Mouse (Mus musculus): ENCODE data around the gene 1700067K01Rik.

1700067K01Rik gene

DNA sequence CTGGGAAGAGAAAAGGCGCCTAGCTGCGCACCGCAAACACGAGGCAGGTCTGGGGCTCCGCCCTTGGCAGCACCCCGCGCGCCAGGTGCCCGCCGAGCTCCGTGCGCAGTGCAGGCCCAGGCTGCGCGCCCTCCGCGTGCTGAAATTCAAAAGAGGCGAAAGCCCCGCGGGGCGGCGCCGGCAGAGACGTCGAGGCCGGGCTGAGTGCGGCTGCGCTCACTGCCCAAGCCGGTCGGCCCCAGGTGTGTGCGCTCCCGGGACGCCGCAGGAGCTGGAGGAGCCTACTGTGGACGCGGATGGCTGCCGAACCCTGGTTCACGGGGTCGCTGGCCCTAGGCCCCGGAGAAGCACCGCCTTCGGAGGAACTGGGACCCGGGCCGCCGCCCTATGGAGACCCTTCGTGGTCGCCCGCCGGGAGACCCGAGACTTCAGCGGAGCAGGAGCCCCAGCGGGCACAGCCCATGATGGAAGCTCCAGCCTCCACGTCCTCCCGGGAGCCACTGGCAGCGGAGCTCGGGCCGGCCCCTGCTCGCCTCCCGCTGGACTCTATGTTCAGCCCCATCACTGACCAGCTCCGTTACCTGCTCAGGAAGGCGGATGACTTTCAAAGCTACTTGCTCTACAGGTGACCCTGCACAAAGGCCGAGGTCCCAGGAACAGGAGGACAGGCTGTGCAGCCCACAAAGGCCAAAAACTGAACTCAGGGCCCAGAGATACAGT lies at the start of gene 1700067K01Rik:
Gene 1700067K01Rik, plus strand, starts transcription at position 222 of the 720 bp plus-strand sequence.
- in situ Hi-C loops (cut with MboI, MseI), result no loop called here

DNA sequence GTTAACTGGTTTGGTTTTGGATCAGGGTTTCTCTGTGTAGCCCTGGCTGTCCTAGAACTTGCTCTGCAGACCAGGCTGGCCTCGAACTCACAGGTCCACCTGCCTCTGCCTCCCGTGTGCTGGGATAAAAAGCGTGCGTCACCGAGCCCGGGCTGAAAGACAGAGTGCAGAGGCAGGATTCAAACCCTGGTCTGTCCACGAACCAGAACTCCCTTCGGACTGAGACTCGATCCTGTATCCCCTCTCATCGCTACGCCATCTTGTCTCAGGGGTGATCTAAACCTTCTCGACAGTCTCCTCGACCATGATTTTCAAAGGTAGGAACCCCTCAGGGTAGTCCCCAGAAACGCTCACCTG lies 46.6 kb upstream of the 1700067K01Rik start:
- in situ Hi-C loops (cut with MboI, MseI), result no loop called here

DNA sequence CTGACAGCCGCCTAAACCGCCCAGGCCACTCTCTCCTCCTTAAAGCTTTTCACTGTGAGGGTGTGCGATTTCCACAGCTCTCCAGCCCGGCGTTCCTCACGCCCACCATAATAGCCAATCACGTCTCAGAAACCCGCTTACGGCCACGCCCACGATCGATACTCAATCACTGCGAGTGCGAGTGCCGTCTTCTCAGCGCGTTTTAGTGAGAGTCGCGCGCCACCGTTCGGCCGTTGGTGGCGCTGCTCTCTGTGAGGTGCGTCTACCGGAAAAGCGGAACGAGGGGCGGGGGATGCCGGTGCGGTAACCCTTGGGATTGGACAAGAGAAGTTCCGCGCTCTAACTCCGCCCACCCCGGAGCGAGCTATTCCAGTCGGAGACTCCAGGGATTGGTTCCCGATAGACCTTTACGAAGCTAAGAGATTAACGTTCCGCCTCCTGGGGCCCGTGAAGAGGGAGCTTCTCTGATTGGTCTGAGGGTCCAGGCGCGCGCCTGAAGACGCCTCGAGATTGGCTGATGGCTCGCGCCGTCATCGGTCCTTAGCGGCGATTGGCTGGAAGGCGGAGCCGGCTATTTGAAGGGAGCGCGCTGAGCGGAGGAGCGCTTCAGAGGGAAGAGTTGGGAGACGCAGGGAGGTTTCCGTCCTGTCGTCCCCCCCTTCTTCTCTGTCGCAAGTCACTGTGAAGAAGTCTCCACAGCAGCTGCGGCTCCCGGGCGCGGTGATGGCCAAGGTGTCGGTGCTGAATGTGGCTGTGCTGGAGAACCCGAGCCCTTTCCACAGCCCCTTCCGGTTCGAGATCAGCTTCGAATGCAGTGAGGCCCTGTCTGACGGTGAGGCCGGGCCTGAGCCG lies 46.0 kb upstream of the 1700067K01Rik start, which contains the start of the genes Gm10644 and Asf1b:
Gene Gm10644, minus strand, starts transcription at position 100 of the 852 bp plus-strand sequence.
Gene Asf1b, plus strand, starts transcription at position 402 of the 852 bp plus-strand sequence.
- in situ Hi-C loops (cut with MboI, MseI), result no loop called here

DNA sequence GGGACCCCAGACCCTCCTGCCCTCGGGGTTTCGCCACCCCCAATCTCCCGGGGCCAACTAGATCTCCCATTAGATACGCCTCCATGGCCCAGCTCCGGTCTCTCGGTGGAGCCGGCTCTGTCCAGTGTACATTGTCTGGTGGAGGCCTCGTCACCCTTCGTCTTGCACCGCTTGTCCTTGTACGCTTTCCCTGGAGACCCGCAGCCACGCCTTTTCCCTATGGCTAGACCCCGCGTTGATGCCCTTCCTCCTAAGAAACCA lies 45.4 kb upstream of the 1700067K01Rik start:
- in situ Hi-C loops (cut with MboI, MseI), result no loop called here

DNA sequence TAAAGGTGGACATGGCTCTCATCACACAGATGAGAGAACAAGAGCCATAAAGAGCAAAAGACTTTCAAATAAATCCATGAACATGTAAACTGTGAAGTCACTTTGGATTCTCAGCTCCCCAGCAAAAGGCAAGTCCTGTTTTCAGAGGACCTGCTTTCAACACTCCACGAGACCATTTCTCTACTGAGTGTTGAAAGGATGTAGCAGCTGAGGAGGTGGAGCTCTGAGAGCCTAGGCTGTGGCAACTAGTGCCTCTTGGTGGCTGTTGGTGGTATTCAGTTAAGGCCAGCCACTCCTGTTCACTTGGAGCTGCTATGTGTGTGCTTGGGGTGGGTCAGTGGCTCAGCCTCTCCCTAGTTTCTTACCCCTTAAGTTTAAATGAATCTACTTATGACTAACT lies 44.5 kb upstream of the 1700067K01Rik start:
- in situ Hi-C loops (cut with MboI, MseI), result no loop called here

DNA sequence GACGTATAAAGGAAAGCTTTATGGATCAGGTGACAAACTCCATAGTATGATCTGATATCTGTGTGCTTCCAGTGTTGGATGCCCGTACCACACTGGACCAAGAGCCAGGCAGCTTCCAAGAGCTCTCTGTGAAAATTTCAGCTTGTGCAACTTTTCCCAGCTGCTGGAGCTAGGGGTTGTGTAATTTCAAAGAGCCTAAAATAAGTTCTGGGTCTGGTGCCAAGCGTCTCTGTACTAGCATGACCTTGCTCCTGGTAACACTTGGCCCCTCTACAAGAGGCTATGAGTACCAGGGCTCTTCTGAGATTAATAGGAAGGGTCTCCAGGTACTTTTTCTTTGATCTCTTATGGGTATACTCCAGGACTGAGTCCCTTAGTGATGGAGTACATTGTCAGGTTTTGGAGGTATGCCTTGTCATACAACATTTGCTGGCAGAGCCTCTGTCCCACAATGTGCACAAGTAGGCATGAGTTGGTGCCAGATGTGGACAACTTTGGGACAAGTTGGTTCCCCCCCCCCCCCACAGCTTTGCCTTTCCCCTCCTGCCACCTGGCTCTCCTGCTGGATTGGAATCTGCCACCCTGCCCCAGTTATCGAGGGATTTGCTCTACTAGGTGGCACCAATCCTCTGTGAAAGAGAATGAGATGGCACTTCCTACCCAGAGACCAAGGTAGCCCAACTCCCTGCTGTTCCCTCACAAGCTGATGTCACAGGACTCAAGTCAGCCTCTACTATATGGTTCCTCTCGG lies 37.1 kb upstream of the 1700067K01Rik start:
- in situ Hi-C loops (cut with MboI, MseI), result no loop called here

DNA sequence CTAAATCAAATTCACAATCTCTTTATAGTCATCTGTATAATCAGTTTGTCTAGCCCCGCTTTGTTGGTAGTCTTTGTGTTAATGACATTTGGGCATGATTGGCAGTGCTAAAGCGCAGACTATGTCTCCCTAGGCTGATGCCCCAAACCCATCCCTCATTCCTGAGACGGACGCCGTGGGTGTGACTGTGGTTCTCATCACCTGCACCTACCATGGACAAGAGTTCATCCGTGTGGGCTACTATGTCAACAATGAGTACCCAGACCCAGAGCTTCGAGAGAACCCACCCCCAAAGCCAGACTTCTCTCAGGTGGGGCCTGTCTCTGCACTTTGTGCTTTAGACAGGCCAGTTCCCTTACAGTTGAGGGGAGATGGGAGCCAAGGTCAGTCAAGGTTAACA lies 33.6 kb upstream of the 1700067K01Rik start:
- in situ Hi-C loops (cut with MboI, MseI), result no loop called here

DNA sequence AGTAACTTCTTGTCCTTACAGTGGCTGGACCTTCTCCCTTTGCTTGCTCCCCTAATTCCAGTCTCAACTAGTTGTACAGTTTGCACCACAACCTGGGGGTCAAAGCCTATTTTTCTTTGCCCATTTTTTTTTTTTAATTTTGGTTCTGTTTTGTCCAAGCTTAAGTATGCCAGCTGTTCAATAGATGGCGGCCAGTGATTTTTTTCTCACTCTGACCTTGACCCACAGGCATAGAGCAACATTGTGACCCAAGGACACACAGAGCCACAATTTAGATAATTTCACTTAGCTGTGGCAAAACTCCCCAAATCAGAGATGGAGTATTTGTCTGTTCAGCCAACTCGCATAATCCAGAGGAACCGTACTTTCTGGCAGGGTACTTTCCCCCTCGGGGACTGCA lies 30.2 kb upstream of the 1700067K01Rik start:
- in situ Hi-C loops (cut with MboI, MseI), result no loop called here

DNA sequence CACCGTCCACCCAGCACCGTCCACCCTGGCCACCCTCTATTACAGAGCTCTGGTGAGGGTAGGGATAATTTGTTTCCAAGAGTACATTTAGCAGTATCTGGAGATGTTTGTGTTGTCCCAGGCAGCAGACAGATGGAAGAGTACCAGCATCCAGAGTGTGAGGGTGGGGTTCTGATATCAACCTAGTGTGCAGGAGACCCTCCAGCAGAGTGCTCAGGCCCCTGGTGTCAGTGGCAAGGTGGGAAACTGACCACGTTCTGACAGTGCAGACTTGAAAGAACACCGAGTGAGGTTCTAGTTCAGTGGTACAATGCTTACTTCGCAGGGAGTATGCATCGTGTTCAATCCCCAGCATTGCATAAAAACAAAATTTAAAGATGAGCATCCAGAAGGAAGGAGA lies 29.6 kb upstream of the 1700067K01Rik start:
- in situ Hi-C loops (cut with MboI, MseI), result no loop called here

DNA sequence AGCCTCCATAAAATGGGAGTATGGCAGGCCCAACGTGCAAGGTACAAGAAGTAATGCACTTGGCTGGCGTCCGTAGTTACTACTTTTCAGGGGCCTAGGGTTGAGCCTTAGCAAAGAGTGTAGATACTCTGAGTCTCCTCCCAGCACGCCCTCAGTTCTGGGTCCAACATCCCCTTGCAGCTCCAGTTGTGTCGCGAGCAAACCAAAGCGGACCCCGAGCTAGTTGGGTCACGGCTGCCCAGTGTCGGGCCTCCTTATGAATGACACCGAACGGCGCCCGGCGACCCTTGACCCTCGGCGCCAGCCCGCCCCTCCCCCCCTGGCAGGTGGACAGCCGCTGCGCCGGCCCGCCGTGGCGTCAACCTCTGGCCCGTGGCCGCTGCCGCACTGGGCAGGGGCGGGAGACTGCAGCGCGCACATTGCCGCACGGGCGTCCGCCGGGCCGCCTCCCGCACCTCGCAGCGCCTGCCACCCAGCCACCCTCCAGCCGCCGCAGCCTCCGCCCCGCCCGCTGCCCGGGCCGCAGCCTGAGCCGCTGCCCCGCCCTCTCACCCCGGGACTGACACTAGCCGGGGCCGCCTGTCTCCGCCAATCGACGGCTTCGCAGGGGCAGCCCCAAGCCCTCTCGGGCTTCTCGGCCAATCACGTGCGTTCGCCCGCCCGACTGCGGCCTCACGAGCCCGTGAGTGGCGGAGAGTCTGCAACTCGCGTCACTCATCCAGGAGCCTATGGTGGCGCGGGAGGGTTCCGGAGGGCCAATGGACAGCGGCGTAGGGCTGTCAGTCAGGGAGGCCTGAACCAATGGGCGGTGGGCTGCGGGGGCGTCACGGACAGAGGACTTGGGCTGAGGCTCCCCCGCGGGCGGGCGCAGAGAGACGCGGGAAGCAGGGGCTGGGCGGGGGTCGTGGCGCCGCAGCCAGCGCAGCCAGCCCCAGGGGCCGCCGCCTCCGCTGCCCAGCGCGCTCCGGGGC lies 28.9 kb upstream of the 1700067K01Rik start, which contains the start of gene Prkaca:
Gene Prkaca, plus strand, starts transcription at position 844 of the 971 bp plus-strand sequence.
- in situ Hi-C loops (cut with MboI, MseI), result no loop called here

DNA sequence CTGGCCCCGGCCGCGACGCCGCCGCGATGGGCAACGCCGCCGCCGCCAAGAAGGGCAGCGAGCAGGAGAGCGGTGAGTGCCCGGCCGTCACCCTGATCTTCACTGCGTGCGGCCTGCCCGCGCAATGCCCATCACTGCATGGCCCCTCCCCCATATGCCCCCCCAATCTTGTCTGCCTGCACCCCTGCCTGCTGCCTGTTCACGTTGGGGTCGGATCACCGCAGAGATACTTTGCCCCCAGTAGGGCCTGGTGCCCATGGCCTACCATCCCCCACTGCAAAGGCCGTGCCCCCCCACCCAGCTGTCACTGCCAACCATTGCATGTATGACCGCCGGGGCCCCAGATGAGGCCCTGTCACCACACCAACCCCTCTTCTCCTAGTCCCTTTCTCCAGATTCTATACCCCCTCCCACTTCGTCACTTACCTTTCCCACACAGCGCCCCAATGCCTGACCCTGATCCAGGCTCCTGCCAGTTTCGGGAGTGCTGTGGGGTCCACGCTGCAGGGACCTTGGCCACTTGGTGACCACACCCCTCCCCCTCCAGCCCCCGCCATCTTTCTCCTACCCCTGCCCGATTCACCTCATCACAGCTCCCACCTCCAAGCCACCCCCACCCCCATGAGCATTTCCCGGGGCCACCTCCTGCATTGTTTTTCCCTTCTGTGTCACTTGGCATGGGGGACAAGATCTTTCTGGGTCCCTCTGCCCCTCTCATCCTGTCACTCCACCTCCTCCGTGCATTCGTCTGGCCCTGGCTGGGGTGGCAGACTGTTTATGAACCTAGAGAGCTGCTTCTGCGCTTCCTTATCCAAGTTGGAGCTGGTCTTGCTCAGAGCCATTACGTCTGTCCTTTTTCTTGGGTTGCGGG lies 27.9 kb upstream of the 1700067K01Rik start:
- in situ Hi-C loops (cut with MboI, MseI), result no loop called here

DNA sequence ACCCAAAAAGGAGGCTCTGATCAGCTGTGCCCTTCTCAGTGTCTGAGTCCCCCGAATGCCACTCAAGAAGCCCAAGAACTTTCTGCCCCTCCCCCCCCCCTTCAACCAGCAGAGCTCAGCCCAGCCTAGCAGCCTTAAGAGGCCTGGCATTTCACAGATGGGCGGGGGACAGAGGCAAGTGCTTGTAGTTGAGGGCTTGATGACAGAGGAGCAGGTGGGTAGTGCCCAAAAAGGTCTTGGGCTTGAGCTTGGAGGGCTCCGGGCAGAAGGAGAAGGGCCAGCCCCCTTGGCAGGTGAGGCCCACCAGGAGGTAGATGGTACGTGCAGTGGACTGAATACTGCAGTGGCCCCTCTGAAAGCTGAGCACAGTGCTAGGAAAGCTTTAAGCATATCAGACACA lies 26.8 kb upstream of the 1700067K01Rik start:
- in situ Hi-C loops (cut with MboI, MseI), result no loop called here

DNA sequence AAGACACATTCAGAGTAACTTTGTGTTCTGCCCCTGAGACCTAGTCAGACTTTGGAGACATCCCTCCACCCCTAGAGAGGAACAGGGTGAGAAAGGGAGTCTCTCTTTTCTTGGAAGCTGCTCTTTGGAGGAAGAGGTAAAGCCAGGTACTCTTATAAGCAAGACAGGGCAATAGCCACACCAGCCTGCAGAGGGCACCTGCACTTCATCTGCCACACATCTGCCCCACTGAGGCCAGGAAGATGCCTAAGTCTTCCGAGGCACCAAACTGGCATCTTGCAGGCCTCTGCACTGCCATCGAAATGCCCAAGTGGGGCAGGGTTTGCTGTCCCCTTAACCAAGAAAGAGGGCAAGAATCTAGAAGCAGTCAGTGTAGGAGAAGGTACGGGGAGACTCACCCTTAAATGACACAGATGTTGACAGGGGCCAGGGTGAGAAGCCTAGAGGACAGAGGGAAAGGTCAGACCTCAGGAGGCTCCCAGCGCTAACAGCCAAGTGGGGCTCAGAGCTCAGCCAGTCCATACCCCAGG lies 25.1 kb upstream of the 1700067K01Rik start:
- in situ Hi-C loops (cut with MboI, MseI), result no loop called here

DNA sequence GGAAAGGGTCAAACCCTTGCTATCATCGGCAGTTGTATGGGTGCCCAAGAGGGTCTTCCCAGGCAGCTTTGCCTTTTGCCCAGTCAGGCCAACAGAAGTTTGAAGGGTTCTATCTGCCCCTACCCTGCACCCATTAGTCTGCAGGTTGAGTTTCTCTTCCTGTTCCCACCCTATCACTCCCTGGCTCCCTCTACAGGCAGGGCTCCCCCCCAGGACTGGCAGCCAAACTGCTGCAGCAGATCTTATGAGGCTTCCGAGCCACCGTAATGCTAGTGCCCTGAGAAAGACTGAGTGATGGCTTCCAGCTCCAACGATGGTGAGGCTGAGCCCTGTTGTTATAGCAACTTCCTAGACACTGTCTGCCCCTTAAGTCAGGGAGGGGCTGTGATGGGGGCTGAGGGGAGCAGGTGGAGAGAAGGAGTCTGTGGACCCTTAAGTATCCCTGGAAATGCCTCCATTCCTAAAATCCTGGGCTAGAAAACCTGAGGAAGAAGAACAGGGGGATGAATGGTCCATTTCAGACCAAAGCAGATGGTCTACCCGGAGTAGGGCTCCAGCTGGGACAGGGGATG lies 24.4 kb upstream of the 1700067K01Rik start:
- in situ Hi-C loops (cut with MboI, MseI), result no loop called here

DNA sequence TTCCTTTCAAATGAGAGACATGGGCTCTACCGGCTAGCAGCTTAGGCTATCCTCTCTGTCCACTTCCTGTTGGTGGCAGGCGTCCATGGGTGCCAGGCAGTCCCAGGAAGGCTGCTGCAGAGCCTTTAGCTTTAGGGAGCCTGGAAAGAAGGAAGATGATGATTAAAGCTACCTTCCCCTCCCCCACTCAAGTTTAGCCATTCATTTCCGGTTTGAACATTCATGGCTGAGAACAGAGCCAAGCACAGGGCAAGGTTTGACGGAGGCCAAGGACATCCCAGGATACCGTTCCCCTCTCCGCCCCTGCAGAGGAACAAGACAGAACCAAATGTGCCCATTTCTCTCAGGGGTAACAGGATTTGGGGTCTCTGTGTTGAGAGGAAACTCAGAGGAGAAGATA lies 23.7 kb upstream of the 1700067K01Rik start:
- in situ Hi-C loops (cut with MboI, MseI), result no loop called here

DNA sequence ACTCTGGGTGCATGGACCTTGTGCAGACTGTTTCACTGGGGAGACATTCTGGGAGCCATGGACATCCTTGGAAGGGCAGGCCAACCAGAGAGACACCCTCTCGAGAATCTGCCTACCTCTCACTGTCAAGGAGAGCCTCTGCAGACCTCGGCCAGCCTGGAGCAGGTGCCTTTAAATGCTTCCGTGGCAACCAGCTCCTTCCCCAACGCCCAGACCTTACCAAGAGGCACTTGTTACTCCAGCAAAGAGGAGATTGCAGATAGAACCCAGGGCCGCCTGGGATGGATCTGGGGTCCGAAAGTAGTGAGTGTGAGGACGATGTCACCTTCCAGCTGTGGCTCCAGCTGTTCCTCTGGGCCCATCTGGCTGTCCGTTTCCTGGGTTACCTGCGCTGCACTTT lies 23.1 kb upstream of the 1700067K01Rik start:
- in situ Hi-C loops (cut with MboI, MseI), result no loop called here

DNA sequence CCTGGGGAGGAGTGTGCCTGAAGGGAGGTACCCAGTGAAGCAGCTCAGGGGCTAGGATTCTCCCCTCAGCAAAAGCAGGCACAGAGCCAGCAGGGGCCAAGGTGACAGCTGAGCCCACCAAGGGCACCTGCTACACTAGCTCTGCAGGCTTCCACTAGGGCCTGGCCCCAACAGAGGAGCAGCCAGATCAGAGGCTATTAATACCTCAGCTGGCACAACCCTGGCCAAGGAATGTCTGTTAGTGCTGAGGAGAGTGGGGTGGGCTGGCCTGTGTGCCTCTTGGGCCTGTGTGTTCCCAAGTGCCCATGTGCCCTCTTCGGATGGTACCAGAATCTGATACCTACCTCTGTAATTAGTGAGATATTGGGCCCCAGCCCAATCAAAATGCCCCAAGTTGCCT lies 21.1 kb upstream of the 1700067K01Rik start:
- in situ Hi-C loops (cut with MboI, MseI), result no loop called here

DNA sequence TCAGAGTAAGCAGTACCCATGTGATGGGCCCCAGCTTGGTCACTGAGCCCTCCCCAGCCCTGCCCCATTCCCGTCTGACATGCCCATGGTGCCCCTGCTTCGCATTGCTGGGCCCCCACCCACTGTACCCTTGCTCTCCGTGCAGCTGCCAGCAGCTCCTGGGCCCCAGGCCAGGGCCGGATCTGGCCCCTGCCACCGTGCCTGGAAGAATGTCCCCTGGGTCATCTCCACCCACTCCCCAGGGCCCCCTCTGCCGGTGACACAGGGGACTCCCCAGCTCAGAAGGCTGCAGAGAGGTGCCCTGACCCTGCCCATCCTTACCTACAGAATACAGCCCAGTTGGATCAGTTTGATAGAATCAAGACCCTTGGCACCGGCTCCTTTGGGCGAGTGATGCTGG lies 20.5 kb upstream of the 1700067K01Rik start:
- in situ Hi-C loops (cut with MboI, MseI), result no loop called here

DNA sequence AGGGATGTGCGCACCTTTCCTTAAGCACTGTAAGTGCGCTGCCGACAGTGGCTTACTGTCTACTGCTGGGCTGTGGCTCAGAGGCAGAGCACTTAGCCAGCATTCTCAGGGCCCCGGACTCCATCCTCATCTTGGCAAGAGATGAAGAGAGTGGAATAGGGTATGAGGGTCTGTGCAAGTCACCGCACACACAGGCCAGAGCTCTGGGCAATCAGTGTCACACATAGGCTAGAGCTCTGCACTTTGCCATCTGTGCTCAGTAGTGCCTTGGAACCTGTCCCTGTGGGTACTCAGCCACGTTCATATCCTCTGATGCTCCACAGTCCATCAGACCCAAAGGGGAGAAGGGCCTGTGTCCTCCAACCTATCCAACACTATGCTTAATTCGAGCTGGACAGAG lies 19.8 kb upstream of the 1700067K01Rik start:
- in situ Hi-C loops (cut with MboI, MseI), result no loop called here

DNA sequence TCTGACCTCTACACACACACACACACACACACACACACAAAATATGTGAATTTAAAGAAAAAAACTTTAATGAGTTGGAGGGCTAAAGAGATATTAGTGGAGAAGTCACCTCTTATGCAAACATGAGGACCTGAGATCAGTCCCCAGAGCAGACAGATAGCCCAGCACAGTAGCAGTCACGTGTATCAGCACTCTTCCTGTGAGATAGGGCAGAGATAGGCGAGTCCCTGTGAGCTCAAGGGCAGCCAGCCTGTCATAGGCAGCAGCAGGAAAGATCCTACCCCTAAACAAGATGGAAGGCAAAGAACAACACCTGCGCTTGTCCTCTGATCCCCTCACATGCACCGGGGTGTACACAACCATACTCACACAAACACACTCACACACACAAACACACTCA lies 18.9 kb upstream of the 1700067K01Rik start:
- in situ Hi-C loops (cut with MboI, MseI), result no loop called here

Measured in T-helper 2 cell (primary cell).